Mouse (Mus musculus) liver, adult 2 months (tissue): ENCODE measurements around the gene Slc28a3.
A peak's percentile ranks its signal among the peaks of the same experiment; 100 is the strongest.

Source experiments
- CTCF ChIP-seq: fragments of 200-500 bp; IDR thresholded peaks from 2 replicates; pipeline ENCODE4 v1.5.1; 2011; ENCODE audit warnings: low read depth, low read length, control low read depth
- POLR2A ChIP-seq: fragments of 200-500 bp; IDR thresholded peaks from 2 replicates; pipeline ENCODE4 v1.6.1; 2011; ENCODE audit warnings: low read length, control low read depth; ENCODE audit not compliant: insufficient read depth; ENCODE audit errors: extremely low read depth

DNA sequence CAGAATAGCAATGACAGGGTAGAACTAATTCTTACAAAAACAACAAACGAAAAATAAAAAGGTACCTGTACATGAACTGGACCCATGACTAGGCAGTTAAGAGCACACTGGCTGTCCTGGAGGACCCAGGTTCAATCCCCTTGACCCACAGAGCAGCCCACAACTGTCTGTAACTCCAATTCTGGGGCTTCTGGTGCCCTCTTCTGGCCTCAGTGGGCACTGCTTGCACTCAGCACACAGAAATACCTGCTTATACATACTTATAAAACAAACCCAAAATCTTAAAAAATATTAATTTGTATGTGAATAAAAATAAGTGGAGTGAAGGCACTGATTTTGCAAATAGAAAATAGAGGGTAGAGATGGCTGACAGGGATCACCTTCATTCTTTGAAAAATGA is 54.7 kb downstream of the Slc28a3 start:
- TF ChIP-seq POLR2A, result no peak
- peak; percentile 41 for TF ChIP-seq CTCF
